16 mouse cellular contexts compared by ENCODE assay signal in genomic region chr1:165935466-165935818, GRCm38 (mm10).
DNase-seq lines count a peak whose midpoint lies in the region; ATAC-seq and TF ChIP-seq lines count a peak whose summit lies in the region.
"Had no signal": no experiment of that assay in that cellular context is flagged by ENCODE, and none has a peak within 500 bp of the region (broad histone marks: within the 10 kb centered on the region; RNA-seq: fewer than 3 reads in every experiment).

No protein-coding gene starts in this region.

- DNase-seq in spleen, adult 2 months (ENCODE audit: low read depth in 1 of 2, low spot score in 2 of 2): no peak
- no peak for DNase-seq in spleen, adult 12 weeks (ENCODE audit: low spot score)
- peak; percentile 22 for DNase-seq in gonadal fat pad, adult 2 months (ENCODE audit: low read depth)
- no peak for DNase-seq in urinary bladder, postnatal 36 days (ENCODE audit: low spot score in 2 of 2)
- DNase-seq in heart, postnatal 36 days: no peak
- no peak for DNase-seq in kidney, postnatal 4 days
- DNase-seq: cerebellum, postnatal 25 days; heart, postnatal 14 days; kidney, adult 11 months; lung, postnatal 4 days; right cerebral cortex, postnatal 25 days; thymus, postnatal 25 days had no signal

- no peak overlapping the region for H3K9ac ChIP-seq in midbrain, embryonic 15.5 days
- H3K9ac ChIP-seq: liver, embryonic 14.5 days had no signal

- TF ChIP-seq POLR2A in spleen, adult 2 months (IDR thresholded peaks at IDR 0.05; ENCODE audit: low read depth, low read length): no peak

- no peaks in the 10 kb centered on the region for H3K9me3 ChIP-seq in midbrain, embryonic 15.5 days

- peak; percentile 86; the same call in 1 of the 2 replicates for ATAC-seq in midbrain, embryonic 15.5 days (replicated peaks)
- ATAC-seq: Patski had no signal

- intact Hi-C loops in heart, postnatal 36 days (cut with DNase I): no loop called here

- no peak overlapping the region for H3K4me3 ChIP-seq in spleen, adult 2 months (ENCODE audit: extremely low read depth, insufficient read depth, insufficient read length)
- no peak overlapping the region for H3K4me3 ChIP-seq in midbrain, embryonic 15.5 days
- H3K4me3 ChIP-seq: myocyte had no signal

- H3K4me2 ChIP-seq in midbrain, embryonic 15.5 days: 0 out of 2 replicates have a peak overlapping the region, but pooled peaks have one; percentile 6

- TF ChIP-seq CTCF in spleen, adult 2 months (IDR thresholded peaks at IDR 0.05; ENCODE audit: extremely low read depth, insufficient read depth, insufficient read length, insufficient replicate concordance): no peak

- no peaks in the 10 kb centered on the region; the same call in 1 of the 2 replicates for H3K36me3 ChIP-seq in spleen, adult 2 months (ENCODE audit: control insufficient read depth, insufficient read depth, low read length)
- H3K36me3 ChIP-seq in midbrain, embryonic 15.5 days (replicated peaks): no peaks in the 10 kb centered on the region

- 76% methylated on average over 2 of the region's 2 CpGs for WGBS in spleen, adult 2 months
- WGBS in midbrain, embryonic 15.5 days: 25% methylated on average over 2 of the region's 2 CpGs

- peaks cover under 1% of the 10 kb centered on the region for H3K4me1 ChIP-seq in spleen, adult 2 months (ENCODE audit: control insufficient read depth, insufficient read depth, insufficient read length)
- H3K4me1 ChIP-seq in midbrain, embryonic 15.5 days: peaks cover 26% of the 10 kb centered on the region

- H3K27ac ChIP-seq in spleen, adult 2 months (ENCODE audit: insufficient read depth, low read length): peak overlapping the region; percentile 39; the same call in 1 of the 2 replicates
- peak overlapping the region; percentile 69 for H3K27ac ChIP-seq in midbrain, embryonic 15.5 days
- H3K27ac ChIP-seq: liver, embryonic 14.5 days had no signal

- H3K27me3 ChIP-seq in spleen, adult 2 months (ENCODE audit: control insufficient read depth, insufficient read depth, low read length): no peaks in the 10 kb centered on the region
- no peaks in the 10 kb centered on the region for H3K27me3 ChIP-seq in midbrain, embryonic 15.5 days (replicated peaks)
- H3K27me3 ChIP-seq: Patski had no signal
